Mouse (Mus musculus) forebrain, postnatal 0 days (tissue): ENCODE measurements at regions not wholly inside any gene's neighbourhood (a gene's known extent, or its start where the extent isn't known, plus 50 kb on each side); places are given as distances from the start of the nearest gene placed in this dataset.

Experiments used
- ATAC-seq: fragments of 200-750 bp; cut with Nextera tagmentation; 2 replicates; pipeline ENCODE4 v1.8.0; 2017; ENCODE audit warnings: mild to moderate bottlenecking, moderate library complexity
- DNase-seq: peaks from one replicate; pipeline ENCODE4 v3.0.0-alpha.2; 2015
- H3K27ac ChIP-seq: fragments of 300-500 bp; sonication (generic); 2 replicates; pipeline ENCODE4 v1.5.1; 2014; ENCODE audit warnings: low read depth, mild to moderate bottlenecking, antibody characterized with exemption, low read length, moderate library complexity, mixed read lengths
- H3K27me3 ChIP-seq: fragments of 300-500 bp; sonication (generic); 2 replicates; pipeline ENCODE4 v1.6.1; 2014; ENCODE audit warnings: mild to moderate bottlenecking, low read length, mixed read lengths; ENCODE audit not compliant: insufficient read depth
- H3K36me3 ChIP-seq: fragments of 300-500 bp; sonication (generic); 2 replicates; pipeline ENCODE4 v1.6.1; 2014; ENCODE audit warnings: mild to moderate bottlenecking, moderate library complexity; ENCODE audit not compliant: insufficient read depth
- H3K4me1 ChIP-seq: fragments of 300-500 bp; sonication (generic); 2 replicates; pipeline ENCODE4 v1.6.1; 2014; ENCODE audit warnings: antibody characterized with exemption; ENCODE audit not compliant: insufficient read depth
- H3K4me2 ChIP-seq: fragments of 300-500 bp; sonication (generic); 2 replicates; pipeline ENCODE4 v1.6.1; 2014; ENCODE audit warnings: low read depth, mild to moderate bottlenecking, moderate library complexity
- H3K4me3 ChIP-seq: fragments of 300-500 bp; sonication (generic); 2 replicates; pipeline ENCODE4 v1.5.1; 2014; ENCODE audit warnings: low read depth, low read length, mixed read lengths
- H3K9ac ChIP-seq: fragments of 300-500 bp; sonication (generic); 2 replicates; pipeline ENCODE4 v1.6.1; 2014; ENCODE audit warnings: mild to moderate bottlenecking
- H3K9me3 ChIP-seq: fragments of 300-500 bp; sonication (generic); 2 replicates; pipeline ENCODE4 v1.6.1; 2016; ENCODE audit warnings: low read length
- CTCF ChIP-seq: sonication (generic); IDR thresholded peaks from 2 replicates; pipeline ENCODE4 v1.5.1; 2016; ENCODE audit warnings: antibody characterized with exemption, control low read depth, low read depth
- WGBS: fragments of 180-500 bp; shearing (Covaris S2); extraction: QIAGEN DNeasy Blood & Tissue Kit; methylation state at CpG from one replicate; pipeline ENCODE4 v1.1.7; 2014; 5-methylcytosine and 5-hydroxymethylcytosine counted together

GRCm38 (mm10) chr15:65646470-65646869 is 631.8 kb upstream of the Gm21961 start:
- no peak overlapping the region for H3K4me3 ChIP-seq
- DNase-seq (no peak), ATAC-seq (no peak)
- H3K36me3 ChIP-seq, result no peaks in the 10 kb centered on the region
- no peaks in the 10 kb centered on the region for H3K4me1 ChIP-seq
- TF ChIP-seq CTCF, result no peak
- no peaks in the 10 kb centered on the region for H3K27me3 ChIP-seq
- 31% methylated on average over 2 of the region's 2 CpGs for WGBS
- H3K27ac ChIP-seq, result no peak overlapping the region
- no peaks in the 10 kb centered on the region for H3K9me3 ChIP-seq
- no peak overlapping the region for H3K9ac ChIP-seq
- no peak overlapping the region for H3K4me2 ChIP-seq

GRCm38 (mm10) chr15:65639484-65639883 is 624.8 kb upstream of the Gm21961 start:
- TF ChIP-seq CTCF, result no peak
- Histone ChIP-seq H3K4me1 (no peaks in the 10 kb centered on the region), H3K4me3 (no peak overlapping the region), H3K36me3 (no peaks in the 10 kb centered on the region), H3K27me3 (no peaks in the 10 kb centered on the region), H3K4me2 (no peak overlapping the region), H3K9me3 (no peaks in the 10 kb centered on the region), H3K27ac (no peak overlapping the region), H3K9ac (no peak overlapping the region)
- DNase-seq (no peak), ATAC-seq (no peak)
- WGBS, result 19% methylated on average over 2 of the region's 2 CpGs

- no peaks in the 10 kb centered on the region for H3K9me3 ChIP-seq
- ATAC-seq (peak; percentile 92), DNase-seq (peak; percentile 83)
- no peaks in the 10 kb centered on the region for H3K4me1 ChIP-seq
- no peaks in the 10 kb centered on the region for H3K27me3 ChIP-seq
- H3K36me3 ChIP-seq, result no peaks in the 10 kb centered on the region
- no peak overlapping the region for H3K4me3 ChIP-seq
- no peak overlapping the region for H3K9ac ChIP-seq
- 36% methylated on average over 6 of the region's 6 CpGs for WGBS
- no peak overlapping the region for H3K4me2 ChIP-seq
- TF ChIP-seq CTCF, result peak; percentile 90
- no peak overlapping the region for H3K27ac ChIP-seq
Observed at GRCm38 (mm10) chr15:65637520-65638184, 622.9 kb upstream of the Gm21961 start.

GRCm38 (mm10) chr15:65632440-65632839 is 617.7 kb upstream of the Gm21961 start:
- H3K4me2 ChIP-seq, result no peak overlapping the region
- H3K36me3 ChIP-seq, result no peaks in the 10 kb centered on the region
- H3K27ac ChIP-seq, result no peak overlapping the region
- TF ChIP-seq CTCF, result no peak
- DNase-seq, result no peak
- H3K4me3 ChIP-seq, result no peak overlapping the region
- ATAC-seq, result no peak
- H3K9me3 ChIP-seq, result no peaks in the 10 kb centered on the region
- no peak overlapping the region for H3K9ac ChIP-seq
- H3K4me1 ChIP-seq, result no peaks in the 10 kb centered on the region
- H3K27me3 ChIP-seq, result no peaks in the 10 kb centered on the region
- 93% methylated on average over 5 of the region's 5 CpGs for WGBS

GRCm38 (mm10) chr15:65630476-65630875 is 615.8 kb upstream of the Gm21961 start:
- Histone ChIP-seq H3K27me3 (no peaks in the 10 kb centered on the region), H3K4me2 (no peak overlapping the region), H3K4me3 (no peak overlapping the region), H3K9me3 (no peaks in the 10 kb centered on the region), H3K36me3 (no peaks in the 10 kb centered on the region), H3K27ac (no peak overlapping the region), H3K4me1 (no peaks in the 10 kb centered on the region), H3K9ac (no peak overlapping the region)
- no peak for ATAC-seq
- WGBS, result 83% methylated on average over 1 of the region's 1 CpGs
- DNase-seq, result no peak
- TF ChIP-seq CTCF, result no peak

GRCm38 (mm10) chr15:65592718-65593477 is 578.2 kb upstream of the Gm21961 start:
- H3K4me3 ChIP-seq, result no peak overlapping the region
- no peak overlapping the region for H3K27ac ChIP-seq
- 10% methylated on average over 2 of the region's 2 CpGs for whole genome bisulfite sequencing
- H3K27me3 ChIP-seq, result no peaks in the 10 kb centered on the region
- no peak overlapping the region for H3K9ac ChIP-seq
- H3K4me1 ChIP-seq, result no peaks in the 10 kb centered on the region
- peak; percentile 98 for ATAC-seq
- H3K9me3 ChIP-seq, result no peaks in the 10 kb centered on the region
- peak; percentile 78 for DNase-seq
- no peak overlapping the region for H3K4me2 ChIP-seq
- TF ChIP-seq CTCF, result peak; percentile 67
- H3K36me3 ChIP-seq, result no peaks in the 10 kb centered on the region

- no peaks in the 10 kb centered on the region for H3K36me3 ChIP-seq
- H3K4me3 ChIP-seq, result no peak overlapping the region
- H3K4me1 ChIP-seq, result no peaks in the 10 kb centered on the region
- ATAC-seq (no peak), DNase-seq (no peak)
- H3K4me2 ChIP-seq, result no peak overlapping the region
- no peak overlapping the region for H3K27ac ChIP-seq
- no peak overlapping the region for H3K9ac ChIP-seq
- no peaks in the 10 kb centered on the region for H3K27me3 ChIP-seq
- no peak for TF ChIP-seq CTCF
- 60% methylated on average over 2 of the region's 2 CpGs for WGBS
- H3K9me3 ChIP-seq, result no peaks in the 10 kb centered on the region
Observed at GRCm38 (mm10) chr15:65585566-65585965, 570.9 kb upstream of the Gm21961 start.
